Mouse (Mus musculus) G1E (cell line): ENCODE results near the gene Pcbp2. TPM values are rescaled to one million over a fixed set of nuclear protein-coding genes. Genes with fewer than 3 reads are reported as not detected.

Experiments used
- ATAC-seq: 2 replicates; pipeline ENCODE4 v1.8.0; 2016; ENCODE audit warnings: mild to moderate bottlenecking; ENCODE audit not compliant: insufficient number of reproducible peaks, poor library complexity, low FRiP score, severe bottlenecking; ENCODE audit errors: extremely low read depth
- DNase-seq: peaks from one replicate; pipeline ENCODE4 v3.0.0; 2012; ENCODE audit warnings: low spot score
- H3K27me3 ChIP-seq: 2 replicates; pipeline ENCODE4 v1.6.1; 2012; ENCODE audit warnings: mild to moderate bottlenecking, low read length, inconsistent platforms; ENCODE audit not compliant: insufficient read depth
- H3K36me3 ChIP-seq: replicated peaks from 2 replicates; pipeline ENCODE3; 2012; ENCODE audit warnings: mild to moderate bottlenecking, inconsistent platforms
- H3K4me1 ChIP-seq: 2 replicates; pipeline ENCODE4 v1.6.1; 2012; ENCODE audit warnings: low read depth, low read length, inconsistent platforms, mixed read lengths; ENCODE audit not compliant: insufficient read depth
- H3K4me3 ChIP-seq: 2 replicates; pipeline ENCODE4 v1.5.1; 2012; ENCODE audit warnings: low read depth, mild to moderate bottlenecking, inconsistent platforms, low read length, moderate library complexity, mixed read lengths
- H3K9me3 ChIP-seq: replicated peaks from 2 replicates; pipeline ENCODE4 v1.6.1; 2012; ENCODE audit warnings: inconsistent platforms
- CTCF ChIP-seq: IDR thresholded peaks from 2 replicates; pipeline ENCODE4 v1.5.1; 2012; ENCODE audit warnings: low read depth, low read length, inconsistent platforms, mixed read lengths
- GATA1 ChIP-seq: IDR thresholded peaks from 2 replicates; pipeline ENCODE4 v1.6.1; 2012; ENCODE audit warnings: borderline replicate concordance, low read length, inconsistent platforms, mixed read lengths
- GATA2 ChIP-seq: IDR thresholded peaks from 2 replicates; pipeline ENCODE4 v1.6.1; 2012; ENCODE audit warnings: low read depth, low read length, inconsistent platforms, borderline replicate concordance
- POLR2AphosphoS5 ChIP-seq: IDR thresholded peaks from 2 replicates; pipeline ENCODE4 v1.6.1; 2012; ENCODE audit warnings: low read depth, low read length, inconsistent platforms; ENCODE audit not compliant: insufficient replicate concordance
- TAL1 ChIP-seq: conservative IDR thresholded peaks from 2 replicates; pipeline ENCODE4 v1.6.1; 2012; ENCODE audit warnings: low read depth, low read length, inconsistent platforms, mixed read lengths
- polyA plus RNA-seq: library from polyadenylated mRNA; stranded (reverse); fragments of >175 nt; gene quantifications from 2 replicates; pipeline ENCODE4 v1.2.3, GENCODE M21; 2012
- total RNA-seq, 2 experiments: library from RNA; stranded (forward) in 1 of 2; stranded (reverse) in 1 of 2; fragments of 200-1000 nt in 1 of 2; fragments of >200 nt in 1 of 2; fragmentation: Nextera tagmentation in 1 of 2; gene quantifications; 2 replicates each; pipeline ENCODE4 v1.2.3; 2014 to 2017

The Pcbp2 gene
- total and polyA plus RNA-seq, 3 experiments, result 202 to 1,640 (median 876) TPM

DNA sequence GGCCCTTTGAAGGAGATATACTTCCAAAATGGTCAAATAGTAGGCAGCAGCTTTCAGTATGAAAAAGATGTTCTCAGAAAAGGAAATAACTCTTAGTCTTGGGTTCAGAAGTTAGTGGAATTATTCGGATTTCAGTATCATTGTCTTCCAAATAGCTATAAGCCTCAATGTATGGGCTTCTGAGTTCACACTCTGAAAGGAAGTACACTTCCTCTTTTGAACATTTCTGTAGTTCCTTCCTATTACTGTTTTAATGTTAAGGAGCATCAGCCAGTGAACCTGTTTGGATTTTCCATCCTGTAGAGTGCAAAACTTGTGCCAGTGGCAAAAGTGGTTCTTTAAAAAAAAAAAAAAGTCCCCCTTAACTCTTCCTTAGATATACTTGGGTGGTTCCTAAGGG is 38.3 kb upstream of the Pcbp2 start:
- no peak for ATAC-seq
- no peak for TF ChIP-seq GATA2
- no peak for TF ChIP-seq TAL1
- TF ChIP-seq GATA1, result no peak
- no peak for TF ChIP-seq POLR2AphosphoS5
- TF ChIP-seq CTCF, result no peak
- H3K4me1 ChIP-seq, result no peaks in the 10 kb centered on the region
- H3K4me3 ChIP-seq, result no peak overlapping the region
- no peak for DNase-seq
- H3K9me3 ChIP-seq, result no peaks in the 10 kb centered on the region
- H3K27me3 ChIP-seq, result no peaks in the 10 kb centered on the region
- H3K36me3 ChIP-seq, result peaks cover 85% of the 10 kb centered on the region

DNA sequence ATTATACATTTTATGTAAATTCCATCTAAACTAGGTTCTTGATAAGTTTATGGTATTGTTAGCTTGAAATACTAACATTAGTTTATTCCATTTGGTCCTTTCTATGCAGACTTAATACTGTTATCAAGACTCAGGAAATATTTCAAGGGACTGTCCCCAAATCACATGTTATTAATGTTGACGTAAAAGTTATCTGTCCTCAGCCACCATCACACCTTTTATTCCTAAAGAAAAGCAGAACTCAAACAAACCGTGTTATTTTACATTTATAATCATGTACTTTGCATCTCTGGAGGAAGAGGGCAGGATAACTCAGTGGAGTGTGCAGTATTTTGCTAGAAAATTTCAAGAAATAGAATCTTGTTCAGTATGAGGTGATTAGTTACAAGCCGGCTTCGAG is 37.2 kb upstream of the Pcbp2 start:
- Histone ChIP-seq H3K36me3 (peaks cover 82% of the 10 kb centered on the region), H3K4me3 (no peak overlapping the region), H3K27me3 (no peaks in the 10 kb centered on the region), H3K4me1 (no peaks in the 10 kb centered on the region), H3K9me3 (no peaks in the 10 kb centered on the region)
- ATAC-seq (no peak), DNase-seq (no peak)
- no peak for TF ChIP-seq TAL1
- TF ChIP-seq GATA2, result no peak
- TF ChIP-seq POLR2AphosphoS5, result no peak
- TF ChIP-seq CTCF, result no peak
- TF ChIP-seq GATA1, result no peak

DNA sequence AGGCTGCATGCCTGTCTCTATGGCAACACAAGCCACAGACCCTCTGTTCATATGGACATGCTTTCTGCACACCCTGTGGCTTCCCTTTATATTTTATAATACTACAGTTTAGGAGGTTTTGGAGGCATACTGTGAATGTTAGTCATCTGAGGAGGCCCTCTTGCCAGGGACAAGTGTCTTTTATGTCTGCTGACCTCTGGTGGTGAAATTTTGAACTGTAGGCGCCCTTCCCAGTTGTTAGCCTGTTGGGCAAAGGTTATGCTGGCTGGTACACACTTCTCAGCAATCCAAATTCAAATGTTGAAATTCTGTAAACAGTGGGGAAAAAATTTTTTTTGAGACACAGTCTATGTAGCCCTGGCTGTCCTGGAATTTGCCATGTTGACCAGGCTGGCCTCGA is 27.8 kb upstream of the Pcbp2 start:
- TF ChIP-seq CTCF (peak; percentile 81), GATA1 (no peak), GATA2 (no peak)
- H3K4me1 ChIP-seq, result peaks cover 8% of the 10 kb centered on the region
- no peak overlapping the region for H3K4me3 ChIP-seq
- no peaks in the 10 kb centered on the region for H3K9me3 ChIP-seq
- peaks cover 6% of the 10 kb centered on the region for H3K36me3 ChIP-seq
- ATAC-seq, result no peak
- peak; percentile 40 for DNase-seq
- H3K27me3 ChIP-seq, result peaks cover 25% of the 10 kb centered on the region

DNA sequence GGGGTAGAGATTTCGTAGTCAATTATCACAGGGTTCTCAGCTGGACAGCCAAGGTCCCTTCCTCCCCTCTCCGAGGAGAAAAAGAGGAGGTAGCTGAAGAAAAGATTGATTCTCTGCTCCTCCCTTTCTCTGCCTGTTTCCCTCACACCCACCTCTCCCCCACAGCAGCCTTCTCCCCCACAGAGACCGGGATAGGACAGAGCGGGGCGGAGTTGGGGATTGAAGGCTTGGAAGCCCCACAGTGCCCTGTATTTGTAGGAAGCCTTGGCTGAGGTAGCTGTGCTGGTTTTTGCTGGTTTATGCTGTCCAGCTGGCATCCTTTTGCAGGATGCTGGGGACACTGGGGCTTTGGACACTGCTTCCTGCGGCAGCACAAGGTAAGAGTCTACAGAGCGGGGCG is 25.2 kb upstream of the Pcbp2 start, which contains the start of gene Amhr2:
TSS of gene Amhr2 (plus strand) at position 222 of the 400 bp plus-strand sequence.
- peaks cover 8% of the 10 kb centered on the region for H3K4me1 ChIP-seq
- TF ChIP-seq TAL1, result no peak
- DNase-seq (no peak), ATAC-seq (no peak)
- H3K27me3 ChIP-seq, result peaks cover 41% of the 10 kb centered on the region
- no peak within 1 kb of the TSS for H3K4me3 ChIP-seq
- H3K9me3 ChIP-seq, result no peaks in the 10 kb centered on the region
- no peaks in the 10 kb centered on the region for H3K36me3 ChIP-seq

DNA sequence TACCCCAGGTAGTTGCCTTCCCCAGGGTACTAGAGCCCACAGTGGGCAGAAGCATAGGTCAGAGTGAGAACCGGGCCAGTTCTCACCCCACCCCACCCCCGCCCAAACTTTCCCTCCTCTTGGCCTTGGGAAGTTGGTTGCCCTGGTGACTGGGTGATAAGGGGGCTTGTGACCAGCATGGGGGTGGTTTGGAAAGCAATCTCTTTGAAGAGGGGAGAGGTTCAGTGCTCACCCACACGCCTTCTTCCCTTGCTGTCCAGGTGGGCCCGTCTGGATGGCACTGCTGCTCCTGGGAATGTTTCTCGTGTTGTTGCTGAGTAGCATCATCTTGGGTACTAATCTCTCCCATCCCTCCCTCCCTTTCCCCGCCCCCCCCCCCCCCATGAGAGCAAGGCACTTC is 23.9 kb upstream of the Pcbp2 start:
- peaks cover 47% of the 10 kb centered on the region for H3K27me3 ChIP-seq
- TF ChIP-seq POLR2AphosphoS5 (no peak), GATA2 (no peak), CTCF (no peak), TAL1 (no peak), GATA1 (no peak)
- no peaks in the 10 kb centered on the region for H3K36me3 ChIP-seq
- H3K9me3 ChIP-seq, result no peaks in the 10 kb centered on the region
- DNase-seq (no peak), ATAC-seq (no peak)
- H3K4me1 ChIP-seq, result peaks cover 14% of the 10 kb centered on the region
- no peak overlapping the region for H3K4me3 ChIP-seq

DNA sequence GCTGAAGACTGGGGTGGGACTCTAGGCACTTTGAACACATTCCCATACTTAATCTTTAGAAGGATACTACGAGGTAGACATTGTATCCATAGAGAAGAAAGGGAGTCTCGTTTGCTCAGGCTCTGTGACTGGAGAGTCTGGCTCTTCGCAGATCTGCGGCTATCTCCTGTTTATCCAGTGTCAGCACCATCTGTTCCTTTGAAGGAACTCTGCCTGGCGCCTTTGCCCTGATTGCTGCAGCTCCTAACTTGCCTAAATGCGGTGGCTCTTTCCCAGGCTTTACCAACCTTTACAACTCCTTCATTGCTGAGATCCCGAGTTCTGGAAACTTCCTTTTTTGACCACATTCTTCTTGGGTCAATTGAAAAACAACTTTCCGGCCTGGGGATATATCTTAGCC is 21.0 kb upstream of the Pcbp2 start:
- no peaks in the 10 kb centered on the region for H3K36me3 ChIP-seq
- H3K27me3 ChIP-seq, result peaks cover 70% of the 10 kb centered on the region
- no peaks in the 10 kb centered on the region for H3K9me3 ChIP-seq
- no peak for ATAC-seq
- peaks cover 24% of the 10 kb centered on the region for H3K4me1 ChIP-seq
- TF ChIP-seq GATA1 (no peak), TAL1 (no peak), POLR2AphosphoS5 (no peak), GATA2 (no peak), CTCF (no peak)
- no peak overlapping the region for H3K4me3 ChIP-seq
- DNase-seq, result no peak

DNA sequence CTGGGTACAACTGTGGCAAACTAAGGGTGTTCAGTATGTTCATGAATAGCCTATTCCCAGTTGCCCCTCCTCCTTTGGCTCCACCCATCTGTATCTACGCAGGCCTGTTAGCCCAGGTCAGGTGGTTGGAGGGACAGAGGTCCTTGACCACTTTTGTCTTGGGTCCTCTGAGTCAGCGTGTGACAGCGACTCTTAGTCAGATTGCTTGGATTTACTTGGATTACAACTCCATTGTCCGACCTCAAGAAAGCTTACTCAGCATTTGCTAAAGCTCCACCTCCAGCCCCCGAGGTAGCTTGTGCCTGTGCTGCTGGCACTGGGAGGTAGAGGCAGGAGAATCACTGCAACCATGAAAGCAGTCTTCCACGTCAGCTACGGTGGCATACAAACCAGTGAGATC is 19.4 kb upstream of the Pcbp2 start:
- TF ChIP-seq POLR2AphosphoS5 (no peak), TAL1 (no peak), CTCF (no peak), GATA2 (no peak), GATA1 (no peak)
- ATAC-seq (no peak), DNase-seq (no peak)
- peaks cover 26% of the 10 kb centered on the region for H3K4me1 ChIP-seq
- no peak overlapping the region for H3K4me3 ChIP-seq
- H3K27me3 ChIP-seq, result peaks cover 59% of the 10 kb centered on the region
- H3K9me3 ChIP-seq, result no peaks in the 10 kb centered on the region
- no peaks in the 10 kb centered on the region for H3K36me3 ChIP-seq
